In the genomic region with DNA sequence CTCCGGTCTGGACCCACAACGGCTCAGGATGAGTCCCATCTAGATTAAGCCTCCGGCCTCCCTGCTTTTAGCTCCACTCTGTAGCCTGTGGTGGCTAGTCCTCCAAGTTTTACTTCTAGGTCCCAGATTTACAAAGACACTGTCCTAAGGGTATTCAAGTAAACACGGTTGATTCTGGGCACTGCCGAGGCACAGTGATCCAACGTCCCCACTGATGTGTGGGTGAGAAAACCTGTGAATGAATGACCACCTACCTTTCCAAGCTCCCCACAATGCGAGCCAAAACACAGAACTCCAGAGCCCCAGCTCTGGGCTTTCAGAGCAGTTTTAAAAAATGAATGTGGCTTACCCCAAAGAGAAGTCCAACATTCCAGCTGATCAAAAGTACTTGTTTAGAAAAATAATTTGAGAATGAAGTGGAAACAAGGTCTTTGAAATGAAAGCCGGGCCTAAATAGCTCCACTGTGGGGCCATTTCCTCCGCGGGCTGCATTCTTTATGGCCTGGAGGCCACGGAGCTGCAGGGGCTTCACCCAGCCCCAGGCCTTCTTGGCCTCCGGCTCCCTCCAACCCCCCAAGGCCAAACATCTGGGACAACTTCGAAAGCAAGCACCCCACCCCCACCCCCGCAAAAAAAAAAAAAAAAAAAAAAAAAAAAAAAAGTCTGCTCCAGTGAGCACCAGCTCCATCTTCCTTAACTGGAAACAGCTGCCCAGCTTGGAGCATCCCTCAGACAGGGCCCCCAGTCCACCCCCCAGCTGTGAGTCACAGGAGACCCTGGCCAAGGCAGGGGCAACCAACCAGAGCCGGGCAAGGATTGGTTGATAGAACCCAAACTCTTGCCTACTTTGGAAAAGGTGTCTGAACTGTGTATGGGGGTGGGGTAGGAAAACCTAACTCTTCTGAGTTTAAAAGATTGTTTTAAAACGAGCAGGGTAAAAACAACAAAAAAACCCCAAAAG, we compare ENCODE assay signal across 7 mouse cellular contexts. TPM values are rescaled to one million over a fixed set of nuclear protein-coding genes. Genes with fewer than 3 reads are reported as not detected.
DNase-seq lines count a peak whose midpoint lies in the region; ATAC-seq and TF ChIP-seq lines count a peak whose summit lies in the region.

No protein-coding gene starts in this region.

- peak; percentile 84 for DNase-seq in MEL (ENCODE audit: low read depth, low spot score)
- DNase-seq in forebrain, embryonic 14.5 days (ENCODE audit: low spot score), result no peak
- DNase-seq in intestine, embryonic 14.5 days (ENCODE audit: low spot score), result peak; percentile 73
- peak; percentile 61 for DNase-seq in lung, embryonic 14.5 days
- peak; percentile 46 to 50 for DNase-seq in spleen, postnatal 36 days (ENCODE audit: low spot score in 2 of 2)
- DNase-seq in layer of hippocampus, adult 9-10 months (ENCODE audit: low spot score), result no peak

- H3K79me2 ChIP-seq in C2C12 (ENCODE audit: control insufficient read depth, insufficient read depth) (peaks cover 52% of the 10 kb centered on the region), MEL (ENCODE audit: control insufficient read depth, insufficient read depth, low read length, poor library complexity) (peaks cover 46% of the 10 kb centered on the region)

- H3K4me1 ChIP-seq in MEL (ENCODE audit: control insufficient read depth in 1 of 2, insufficient read depth in 2 of 2, low read length in 2 of 2), result peaks cover 3 to 18% of the 10 kb centered on the region in 2 experiments
- peaks cover 4% of the 10 kb centered on the region; the same call in 1 of the 2 replicates for H3K4me1 ChIP-seq in forebrain, embryonic 14.5 days (ENCODE audit: control insufficient read depth, insufficient read depth, low read length)
- H3K4me1 ChIP-seq in intestine, embryonic 14.5 days (replicated peaks; ENCODE audit: control insufficient read depth, insufficient read depth, low read length), result peaks cover 38% of the 10 kb centered on the region
- H3K4me1 ChIP-seq in lung, embryonic 14.5 days (ENCODE audit: insufficient read depth), result peaks cover 30% of the 10 kb centered on the region

- WGBS in forebrain, embryonic 14.5 days, result 36% methylated on average over 16 of the region's 16 CpGs
- 22% methylated on average over 15 of the region's 16 CpGs for WGBS in intestine, embryonic 14.5 days
- 22% methylated on average over 16 of the region's 16 CpGs for WGBS in lung, embryonic 14.5 days

- peaks cover 27% of the 10 kb centered on the region for H3K79me3 ChIP-seq in C2C12 (ENCODE audit: low read depth)

- peak overlapping the region; percentile 29; the same call in 1 of the 2 replicates for H3K4me2 ChIP-seq in forebrain, embryonic 14.5 days (ENCODE audit: low read length)
- peak overlapping the region; percentile 54 for H3K4me2 ChIP-seq in intestine, embryonic 14.5 days (ENCODE audit: low read length)
- H3K4me2 ChIP-seq in lung, embryonic 14.5 days, result peak overlapping the region; percentile 56

- H3K4me3 ChIP-seq in C2C12 (ENCODE audit: insufficient read depth, poor library complexity, severe bottlenecking) (peak overlapping the region; percentile 23), MEL (ENCODE audit: control insufficient read depth in 1 of 2, insufficient read depth in 1 of 2, low read depth in 2 of 2, low read length in 2 of 2) (peak overlapping the region; percentile 44 to 47)
- H3K4me3 ChIP-seq in forebrain, embryonic 14.5 days (ENCODE audit: low read depth, low read length), result no peak overlapping the region
- peak overlapping the region; percentile 33; the same call in 1 of the 2 replicates for H3K4me3 ChIP-seq in intestine, embryonic 14.5 days (ENCODE audit: low read depth, low read length)
- peak overlapping the region; percentile 34 for H3K4me3 ChIP-seq in lung, embryonic 14.5 days (ENCODE audit: low read depth, low read length)

- peak overlapping the region; percentile 91 for H3K27ac ChIP-seq in MEL (ENCODE audit: control insufficient read depth, low read depth, low read length)
- H3K27ac ChIP-seq in forebrain, embryonic 14.5 days (ENCODE audit: low read depth, low read length), result peak overlapping the region; percentile 39; the same call in 1 of the 2 replicates
- H3K27ac ChIP-seq in intestine, embryonic 14.5 days (ENCODE audit: low read depth), result peak overlapping the region; percentile 85
- H3K27ac ChIP-seq in lung, embryonic 14.5 days (ENCODE audit: low read depth), result peak overlapping the region; percentile 89

- peak overlapping the region; percentile 76 for H3K9ac ChIP-seq in MEL (ENCODE audit: control insufficient read depth, low read depth, low read length, poor library complexity, severe bottlenecking)
- H3K9ac ChIP-seq in forebrain, embryonic 14.5 days (ENCODE audit: low read length), result no peak overlapping the region
- H3K9ac ChIP-seq in intestine, embryonic 14.5 days (ENCODE audit: low read length), result peak overlapping the region; percentile 45
- peak overlapping the region; percentile 40 for H3K9ac ChIP-seq in lung, embryonic 14.5 days

- TF ChIP-seq CTCF in C2C12 (IDR thresholded peaks at IDR 0.05; ENCODE audit: control insufficient read depth, insufficient read depth, insufficient read length) (no peak), MEL (IDR thresholded peaks at IDR 0.05 in 2 of 3, conservative IDR thresholded peaks at IDR 0.05 in 1 of 3; ENCODE audit: control insufficient read depth in 1 of 3, insufficient read depth in 1 of 3, low read depth in 2 of 3, low read length in 3 of 3, poor library complexity in 1 of 3, severe bottlenecking in 1 of 3) (no peak)
- no peak for TF ChIP-seq CTCF in lung, embryonic 14.5 days (IDR thresholded peaks at IDR 0.05; ENCODE audit: low read depth)

- H3K36me3 ChIP-seq in C2C12 (ENCODE audit: control insufficient read depth, insufficient read depth) (peaks cover 21% of the 10 kb centered on the region), MEL (ENCODE audit: control insufficient read depth in 1 of 2, insufficient read depth in 2 of 2, low read length in 2 of 2) (peaks cover 8 to 11% of the 10 kb centered on the region in 2 experiments)
- H3K36me3 ChIP-seq in forebrain, embryonic 14.5 days (ENCODE audit: control insufficient read depth, insufficient read depth, low read length), result no peaks in the 10 kb centered on the region
- peaks cover 21% of the 10 kb centered on the region for H3K36me3 ChIP-seq in intestine, embryonic 14.5 days (ENCODE audit: control insufficient read depth, insufficient read depth, low read length)
- H3K36me3 ChIP-seq in lung, embryonic 14.5 days (ENCODE audit: insufficient read depth), result peaks cover 21% of the 10 kb centered on the region

- no peak for TF ChIP-seq EP300 in MEL (IDR thresholded peaks at IDR 0.05; ENCODE audit: low read depth in 1 of 2, low read length in 2 of 2)

- no peaks in the 10 kb centered on the region for H3K9me3 ChIP-seq in MEL (replicated peaks; ENCODE audit: insufficient read depth, low read length)
- H3K9me3 ChIP-seq in forebrain, embryonic 14.5 days (replicated peaks; ENCODE audit: control insufficient read depth, low read length), result no peaks in the 10 kb centered on the region
- H3K9me3 ChIP-seq in intestine, embryonic 14.5 days (ENCODE audit: control insufficient read depth, low read length), result no peaks in the 10 kb centered on the region
- H3K9me3 ChIP-seq in lung, embryonic 14.5 days (ENCODE audit: low read depth, low read length), result no peaks in the 10 kb centered on the region

- no peak for TF ChIP-seq POLR2A in MEL (IDR thresholded peaks at IDR 0.05; ENCODE audit: control insufficient read depth in 1 of 2, insufficient read depth in 1 of 2, low read depth in 1 of 2, low read length in 2 of 2, poor library complexity in 1 of 2)

- peak overlapping the region; percentile 24 for H3ac ChIP-seq in C2C12 (ENCODE audit: control insufficient read depth, insufficient read length, low read depth)

- no peak for ATAC-seq in forebrain, embryonic 14.5 days
- ATAC-seq in intestine, embryonic 14.5 days (replicated peaks; ENCODE audit: low FRiP score, low TSS enrichment, low read depth), result no peak
- peak; percentile 12; the same call in 1 of the 2 replicates for ATAC-seq in lung, embryonic 14.5 days (ENCODE audit: insufficient read depth)

- no peaks in the 10 kb centered on the region for H3K27me3 ChIP-seq in C2C12 (ENCODE audit: control insufficient read depth, insufficient read depth, insufficient read length)
- no peaks in the 10 kb centered on the region for H3K27me3 ChIP-seq in MEL (ENCODE audit: control insufficient read depth in 1 of 2, insufficient read depth in 2 of 2, low read length in 2 of 2)
- H3K27me3 ChIP-seq in forebrain, embryonic 14.5 days (replicated peaks; ENCODE audit: control insufficient read depth, insufficient read depth, low read length), result 0 out of 2 replicates have a peak, but pooled peaks cover 3% of the 10 kb centered on the region
- H3K27me3 ChIP-seq in intestine, embryonic 14.5 days (replicated peaks; ENCODE audit: control insufficient read depth, insufficient read depth, low read length), result no peaks in the 10 kb centered on the region
- no peaks in the 10 kb centered on the region for H3K27me3 ChIP-seq in lung, embryonic 14.5 days (ENCODE audit: insufficient read depth, low read length)

- TF ChIP-seq RAD21 in MEL (IDR thresholded peaks at IDR 0.05; ENCODE audit: low read depth, low read length), result no peak

TF ChIP-seq in C2C12, 6 proteins besides CTCF, POLR2A, EP300 and RAD21 (continues in another document):
- TF ChIP-seq FOSL1 (IDR thresholded peaks at IDR 0.05; ENCODE audit: insufficient read depth, low read length, poor library complexity, severe bottlenecking) (no peak), MYOG (IDR thresholded peaks at IDR 0.05; ENCODE audit: control insufficient read depth, extremely low read depth, insufficient read length) (no peak), USF1 (IDR thresholded peaks at IDR 0.05; ENCODE audit: low read depth) (no peak), MYOD1 (IDR thresholded peaks at IDR 0.05; ENCODE audit: control insufficient read depth, insufficient read length, low read depth) (no peak), MAX (IDR thresholded peaks at IDR 0.05) (no peak)

TF ChIP-seq in MEL, 35 proteins besides CTCF, POLR2A, EP300 and RAD21:
- TF ChIP-seq USF2 (IDR thresholded peaks at IDR 0.05; ENCODE audit: borderline replicate concordance in 1 of 2, insufficient read depth in 1 of 2, low read depth in 1 of 2, low read length in 2 of 2) (no peak), UBTF (IDR thresholded peaks at IDR 0.05; ENCODE audit: borderline replicate concordance, insufficient read depth, low read depth, low read length) (0 out of 2 replicates have a peak, but pooled peaks have one; percentile 44)

RNA-seq across cellular contexts. Expression of a gene that starts 5.2 kb away (rescaled TPM):
- polyA plus RNA-seq in C2C12 (2012; fragmentation: generic; extraction: Trizol), result 61.8 TPM
- 93.6 and 98.4 TPM in 2 replicates for total RNA-seq in MEL (2012; rRNA removed)
- 100 to 1,000 TPM in 1 of 2 experiments, 10 to 100 TPM in 1; 68.5 to 174 TPM for polyA plus RNA-seq in MEL (2012; ENCODE audit: insufficient read depth in 1 of 2, insufficient read length in 2 of 2, low read depth in 1 of 2, low replicate concordance in 2 of 2, missing spikeins in 1 of 2)
- polyA plus RNA-seq in forebrain, embryonic 14.5 days (2014; fragmentation: Nextera tagmentation; extraction: Ambion mirVana), result 5.6 and 6.2 TPM in 2 replicates
- polyA plus RNA-seq in intestine, embryonic 14.5 days (2014; fragmentation: Nextera tagmentation; extraction: Ambion mirVana), result 35.1 and 36.5 TPM in 2 replicates
- 20.8 and 21.9 TPM in 2 replicates for polyA plus RNA-seq in lung, embryonic 14.5 days (2014; fragmentation: Nextera tagmentation; extraction: Ambion mirVana)

Comparison
In these comparisons a context has a peak if more than half of its experiments do, and no peak if none do; other contexts are left out.
1. DNase-seq: peak in MEL (single experiment), intestine, embryonic 14.5 days (single experiment), lung, embryonic 14.5 days (single experiment) and spleen, postnatal 36 days (2 of 2); none in forebrain, embryonic 14.5 days (single experiment) and layer of hippocampus, adult 9-10 months (single experiment).
2. H3K27ac ChIP-seq: peak in every context shown above with its lines; median percentile 91 in MEL; 89 in lung, embryonic 14.5 days; 85 in intestine, embryonic 14.5 days; 39 in forebrain, embryonic 14.5 days.
3. Peak in every context shown above with its lines, with median percentiles within 50 percentile points of each other: H3K4me2 ChIP-seq.